Mouse (Mus musculus) myocyte (in vitro differentiated cells): ENCODE data around the gene Mrpl48.

Source experiments
- E2F4 ChIP-seq: IDR thresholded peaks from one replicate; pipeline ENCODE4 v1.6.1; 2011; ENCODE audit warnings: mild to moderate bottlenecking, control low read depth, moderate library complexity; ENCODE audit not compliant: insufficient read depth
- MAX ChIP-seq: IDR thresholded peaks from one replicate; pipeline ENCODE4 v1.6.1; 2011; ENCODE audit warnings: low read depth, mild to moderate bottlenecking, control low read depth
- MYOD1 ChIP-seq, 3 experiments: IDR thresholded peaks; one replicate each; pipeline ENCODE4 v1.6.1; 2011; ENCODE audit warnings: control low read depth in 2 of 3, low read depth in 2 of 3, mild to moderate bottlenecking in 2 of 3, moderate library complexity in 1 of 3; ENCODE audit not compliant: insufficient read length in 2 of 3, control insufficient read depth in 1 of 3
- POLR2A ChIP-seq: IDR thresholded peaks from one replicate; pipeline ENCODE4 v1.6.1; 2011; ENCODE audit warnings: low read depth, mild to moderate bottlenecking, control low read depth, moderate library complexity; ENCODE audit not compliant: insufficient read length
- POLR2AphosphoS2 ChIP-seq: IDR thresholded peaks from one replicate; pipeline ENCODE4 v1.6.1; 2011; ENCODE audit warnings: low read depth, control low read depth; ENCODE audit not compliant: insufficient read length
- REST ChIP-seq: IDR thresholded peaks from one replicate; pipeline ENCODE4 v1.6.1; 2011; ENCODE audit warnings: mild to moderate bottlenecking, control low read depth, moderate library complexity; ENCODE audit not compliant: insufficient read depth, insufficient read length
- TCF3 ChIP-seq: IDR thresholded peaks from one replicate; pipeline ENCODE4 v1.6.1; 2011; ENCODE audit warnings: low read depth, control low read depth; ENCODE audit not compliant: insufficient read length
- USF1 ChIP-seq: IDR thresholded peaks from one replicate; pipeline ENCODE4 v1.6.1; 2011; ENCODE audit warnings: low read depth, mild to moderate bottlenecking, control low read depth, moderate library complexity

DNA sequence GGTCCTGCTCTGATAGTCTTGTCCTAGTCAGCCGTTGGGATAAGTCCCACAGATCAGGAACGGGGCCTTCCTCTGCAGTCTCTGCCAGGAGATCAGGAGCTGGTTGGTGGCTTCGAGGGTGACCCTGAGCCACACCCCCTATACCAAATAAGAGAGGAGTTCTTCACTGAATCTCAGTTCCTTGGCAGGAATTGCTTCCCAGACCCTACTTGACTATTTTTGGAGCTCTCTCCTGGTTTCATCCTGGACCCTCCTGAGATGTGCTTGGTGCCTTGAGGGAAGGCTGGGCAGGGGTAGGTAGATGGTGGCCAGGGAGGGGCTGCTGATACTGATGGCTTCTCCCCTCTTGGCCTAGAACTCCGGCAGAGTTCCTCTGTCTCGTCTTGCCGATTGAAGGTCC, 111.7 kb downstream of the Mrpl48 start:
- TF ChIP-seq POLR2A (no peak), REST (no peak), MAX (no peak), USF1 (no peak), MYOD1 (IDR thresholded peaks at IDR 0.05; ENCODE audit: control insufficient read depth in 1 of 3, insufficient read length in 2 of 3, low read depth in 2 of 3) (no peak), TCF3 (no peak), E2F4 (no peak), POLR2AphosphoS2 (no peak)
